Mouse (Mus musculus) cortical plate, adult 2 months (tissue): ENCODE measurements around the gene Dab1.

Experiments
- CTCF ChIP-seq: fragments of 200-500 bp; IDR thresholded peaks from 2 replicates; pipeline ENCODE4 v1.5.1; 2011; ENCODE audit warnings: mild to moderate bottlenecking, control low read depth, low read length; ENCODE audit not compliant: insufficient read depth; ENCODE audit errors: extremely low read depth
- POLR2A ChIP-seq: fragments of 200-500 bp; IDR thresholded peaks from 2 replicates; pipeline ENCODE4 v1.6.1; 2011; ENCODE audit warnings: mild to moderate bottlenecking, low read length, control low read depth; ENCODE audit not compliant: insufficient read depth; ENCODE audit errors: extremely low read depth

GRCm38 (mm10) chr4:104538420-104538819 is 919.3 kb downstream of the Dab1 start:
- TF ChIP-seq CTCF (no peak), POLR2A (no peak)
